Mouse (Mus musculus) frontal cortex, adult 2 months (tissue): ENCODE results near the gene Lmo7. TPM values are rescaled to one million over a fixed set of nuclear protein-coding genes. Genes with fewer than 3 reads are reported as not detected.
A peak's percentile ranks its signal among the peaks of the same experiment; 100 is the strongest.

Source experiments
- DNase-seq, 2 experiments: peaks; one replicate each; pipeline ENCODE4 v3.0.0; 2022; ENCODE audit warnings: low spot score in 1 of 2; ENCODE audit errors: extremely low spot score in 1 of 2
- polyA plus RNA-seq: library from polyadenylated mRNA; depleted of rRNA; stranded (reverse); fragments of >200 nt; gene quantifications from 2 replicates; pipeline ENCODE4 v1.2.3, GENCODE M21; 2012

The Lmo7 gene
- polyA plus RNA-seq, 1 experiment: 43.6 TPM

- no peak for DNase-seq
Observed at GRCm38 (mm10) chr14:101869661-101870060, 139.9 kb downstream of the Lmo7 start.

GRCm38 (mm10) chr14:101870171-101870902 lies 140.6 kb downstream of the Lmo7 start:
- DNase-seq: peak; percentile 66 to 88

- DNase-seq: no peak
Observed at GRCm38 (mm10) chr14:101872846-101873245, 143.1 kb downstream of the Lmo7 start.

GRCm38 (mm10) chr14:101878346-101879049 lies 148.7 kb downstream of the Lmo7 start:
- no peak for DNase-seq

- DNase-seq: no peak
Observed at GRCm38 (mm10) chr14:101879050-101879694, 149.4 kb downstream of the Lmo7 start.

GRCm38 (mm10) chr14:101882966-101883365 lies 153.2 kb downstream of the Lmo7 start:
- no peak for DNase-seq

GRCm38 (mm10) chr14:101883787-101884186 lies 154.0 kb downstream of the Lmo7 start:
- no peak for DNase-seq

GRCm38 (mm10) chr14:101886320-101886719 lies 156.6 kb downstream of the Lmo7 start:
- DNase-seq: no peak

GRCm38 (mm10) chr14:101891903-101892448 lies 162.2 kb downstream of the Lmo7 start:
- DNase-seq: no peak

GRCm38 (mm10) chr14:101892496-101892895 lies 162.7 kb downstream of the Lmo7 start:
- DNase-seq: no peak

GRCm38 (mm10) chr14:101893215-101893614 lies 163.5 kb downstream of the Lmo7 start:
- no peak for DNase-seq

GRCm38 (mm10) chr14:101898250-101898649 lies 168.5 kb downstream of the Lmo7 start:
- no peak for DNase-seq

- DNase-seq: no peak
Observed at GRCm38 (mm10) chr14:101901496-101901895, 171.7 kb downstream of the Lmo7 start.

- DNase-seq: no peak
Observed at GRCm38 (mm10) chr14:101901976-101902375, 172.2 kb downstream of the Lmo7 start.

- DNase-seq: no peak
Observed at GRCm38 (mm10) chr14:101903722-101904121, 174.0 kb downstream of the Lmo7 start.

- no peak for DNase-seq
Observed at GRCm38 (mm10) chr14:101911983-101912382, 182.2 kb downstream of the Lmo7 start.

- DNase-seq: no peak
Observed at GRCm38 (mm10) chr14:101912392-101912791, 182.6 kb downstream of the Lmo7 start.

- DNase-seq: no peak
Observed at GRCm38 (mm10) chr14:101914321-101914720, 184.6 kb downstream of the Lmo7 start.

GRCm38 (mm10) chr14:101915867-101916266 lies 186.1 kb downstream of the Lmo7 start:
- DNase-seq: no peak

- no peak for DNase-seq
Observed at GRCm38 (mm10) chr14:101918471-101918870, 188.7 kb downstream of the Lmo7 start.

- peak in 1 of 2 experiments; percentile 17 for DNase-seq
Observed at GRCm38 (mm10) chr14:101927646-101928244, 198.0 kb downstream of the Lmo7 start.
